Mouse (Mus musculus) neural tube, embryonic 11.5 days (tissue): ENCODE measurements at regions not wholly inside any gene's neighbourhood (a gene's known extent, or its start where the extent isn't known, plus 50 kb on each side); places are given as distances from the start of the nearest gene placed in this dataset.

Experiments used
- ATAC-seq: fragments of 200-750 bp; cut with Nextera tagmentation; 2 replicates; pipeline ENCODE4 v1.8.0; 2017; ENCODE audit warnings: moderate number of reproducible peaks, mild to moderate bottlenecking, moderate TSS enrichment, moderate library complexity; ENCODE audit not compliant: insufficient read depth, low FRiP score, low TSS enrichment
- DNase-seq: peaks from one replicate; pipeline ENCODE4 v3.0.0-alpha.2; 2015; ENCODE audit warnings: low spot score
- H3K27ac ChIP-seq: fragments of 300-500 bp; sonication (generic); 2 replicates; pipeline ENCODE4 v1.5.1; 2014; ENCODE audit warnings: low read depth, mild to moderate bottlenecking, low read length
- H3K27me3 ChIP-seq: fragments of 300-500 bp; sonication (generic); 2 replicates; pipeline ENCODE4 v1.6.1; 2014; ENCODE audit warnings: mild to moderate bottlenecking, low read length, mixed read lengths; ENCODE audit not compliant: control insufficient read depth, insufficient read depth
- H3K36me3 ChIP-seq: fragments of 300-500 bp; sonication (generic); 2 replicates; pipeline ENCODE4 v1.6.1; 2014; ENCODE audit warnings: mild to moderate bottlenecking, low read length, moderate library complexity, mixed read lengths; ENCODE audit not compliant: control insufficient read depth, insufficient read depth
- H3K4me1 ChIP-seq: fragments of 300-500 bp; sonication (generic); 2 replicates; pipeline ENCODE4 v1.6.1; 2014; ENCODE audit warnings: low read length, mixed read lengths; ENCODE audit not compliant: control insufficient read depth, insufficient read depth
- H3K4me2 ChIP-seq: fragments of 300-500 bp; sonication (generic); 2 replicates; pipeline ENCODE4 v1.6.1; 2014; ENCODE audit warnings: low read depth, mild to moderate bottlenecking, moderate library complexity
- H3K4me3 ChIP-seq: fragments of 300-500 bp; sonication (generic); 2 replicates; pipeline ENCODE4 v1.5.1; 2014; ENCODE audit warnings: low read depth, low read length
- H3K9ac ChIP-seq: fragments of 300-500 bp; sonication (generic); 2 replicates; pipeline ENCODE4 v1.6.1; 2014; ENCODE audit warnings: mild to moderate bottlenecking, low read length
- H3K9me3 ChIP-seq: fragments of 300-500 bp; sonication (generic); 2 replicates; pipeline ENCODE4 v1.6.1; 2016; ENCODE audit warnings: low read length; ENCODE audit not compliant: control insufficient read depth
- WGBS: fragments of 180-500 bp; shearing (Covaris S2); extraction: QIAGEN DNeasy Blood & Tissue Kit; methylation state at CpG from one replicate; pipeline ENCODE4 v1.1.7; 2014; 5-methylcytosine and 5-hydroxymethylcytosine counted together

DNA sequence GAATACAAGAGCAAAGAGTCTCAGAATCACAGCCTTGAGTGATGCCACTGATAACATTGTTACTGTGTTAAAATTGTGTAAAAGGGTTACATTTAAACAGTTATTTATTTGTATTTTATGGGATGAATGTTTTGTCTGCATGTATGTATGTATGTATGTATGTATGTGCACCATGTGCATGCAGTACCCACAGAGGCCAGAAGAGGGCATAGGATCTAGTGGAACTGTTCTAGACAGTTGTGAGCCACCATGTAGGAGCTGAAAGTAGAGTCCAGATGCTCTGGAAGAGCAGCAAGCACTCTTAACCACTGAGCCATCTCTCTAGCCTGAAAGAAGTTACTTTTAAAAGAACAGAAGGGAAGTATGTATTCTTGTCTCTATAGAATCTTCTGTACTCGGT is 442.5 kb downstream of the Tmem132b start:
- H3K27me3 ChIP-seq: no peaks in the 10 kb centered on the region
- DNase-seq (no peak), ATAC-seq (no peak)
- no peaks in the 10 kb centered on the region for H3K9me3 ChIP-seq
- no peak overlapping the region for H3K4me3 ChIP-seq
- no peak overlapping the region for H3K27ac ChIP-seq
- no peaks in the 10 kb centered on the region for H3K4me1 ChIP-seq
- WGBS: 76% methylated on average over 1 of the region's 1 CpGs
- no peak overlapping the region for H3K9ac ChIP-seq
- H3K4me2 ChIP-seq: no peak overlapping the region
- H3K36me3 ChIP-seq: no peaks in the 10 kb centered on the region; the same call in 1 of the 2 replicates

DNA sequence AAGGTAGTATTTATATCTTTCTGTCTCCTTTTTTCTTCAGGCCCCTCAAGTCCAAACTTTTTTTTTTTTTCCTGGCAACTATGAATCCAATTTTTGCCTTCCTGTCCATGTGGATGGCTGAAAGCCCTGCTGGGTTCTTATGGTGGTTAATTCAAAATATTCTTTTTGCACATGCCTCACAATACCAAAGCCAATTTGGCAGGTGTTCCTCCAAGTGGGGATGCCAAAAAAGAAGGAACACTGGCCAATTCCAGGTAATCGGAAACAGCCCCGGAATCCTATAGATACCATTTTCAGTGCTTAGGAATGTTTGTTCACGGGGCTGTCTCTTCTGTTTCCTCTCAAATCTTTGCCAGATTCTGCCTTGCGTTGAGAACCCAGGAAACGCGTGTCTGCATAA is 448.2 kb downstream of the Tmem132b start:
- ATAC-seq: no peak
- 90% methylated on average over 6 of the region's 6 CpGs for WGBS
- H3K9ac ChIP-seq: no peak overlapping the region
- H3K4me3 ChIP-seq: no peak overlapping the region
- no peak overlapping the region for H3K4me2 ChIP-seq
- no peaks in the 10 kb centered on the region for H3K9me3 ChIP-seq
- H3K27me3 ChIP-seq: no peaks in the 10 kb centered on the region
- no peaks in the 10 kb centered on the region for H3K4me1 ChIP-seq
- H3K27ac ChIP-seq: no peak overlapping the region
- DNase-seq: no peak
- H3K36me3 ChIP-seq: no peaks in the 10 kb centered on the region

DNA sequence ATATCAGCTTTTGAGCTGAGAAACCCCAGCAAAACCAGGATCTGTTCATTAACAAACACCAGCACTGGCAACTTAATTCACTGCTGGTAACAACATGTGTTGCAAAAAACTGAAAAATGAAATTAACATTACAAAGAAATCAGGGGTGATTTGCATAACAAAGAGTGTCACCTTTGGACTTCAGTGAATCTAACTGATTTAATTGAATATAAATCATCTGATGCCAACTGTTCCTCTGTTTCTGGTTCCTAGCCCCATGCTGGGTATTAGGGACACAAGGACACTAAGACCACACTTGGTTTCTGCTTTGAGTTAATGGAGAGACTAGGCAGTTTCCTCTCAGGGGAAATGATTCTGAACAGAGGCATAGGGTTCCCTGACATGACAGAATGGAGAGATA is 453.8 kb downstream of the Tmem132b start:
- no peak overlapping the region for H3K9ac ChIP-seq
- H3K27me3 ChIP-seq: no peaks in the 10 kb centered on the region
- H3K4me3 ChIP-seq: no peak overlapping the region
- no peak overlapping the region for H3K27ac ChIP-seq
- no peaks in the 10 kb centered on the region for H3K4me1 ChIP-seq
- no peaks in the 10 kb centered on the region for H3K9me3 ChIP-seq
- DNase-seq: no peak
- H3K4me2 ChIP-seq: no peak overlapping the region
- no peak for ATAC-seq
- H3K36me3 ChIP-seq: no peaks in the 10 kb centered on the region

DNA sequence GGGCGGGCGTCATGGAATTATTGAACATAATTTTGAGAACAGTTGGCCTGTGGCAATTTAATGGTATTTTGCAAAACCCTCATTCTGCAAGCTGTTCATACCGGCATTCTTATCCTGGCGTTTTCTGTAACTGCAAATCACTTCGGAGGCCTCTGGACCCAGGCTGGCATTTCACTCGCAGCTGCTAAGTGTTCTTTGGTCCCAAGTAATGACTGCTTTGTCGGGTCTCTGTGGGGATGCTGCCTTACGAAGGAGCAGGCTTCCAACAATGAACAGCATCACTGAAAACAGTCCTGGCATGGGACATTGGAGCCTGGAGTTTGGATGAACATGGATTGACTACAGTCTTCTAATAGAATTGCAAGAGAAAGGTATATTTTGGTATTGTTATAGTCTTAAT is 465.6 kb downstream of the Tmem132b start:
- H3K4me1 ChIP-seq: no peaks in the 10 kb centered on the region
- no peaks in the 10 kb centered on the region for H3K9me3 ChIP-seq
- 35% methylated on average over 8 of the region's 8 CpGs for WGBS
- H3K9ac ChIP-seq: no peak overlapping the region
- H3K4me2 ChIP-seq: no peak overlapping the region
- no peak overlapping the region for H3K27ac ChIP-seq
- no peaks in the 10 kb centered on the region for H3K27me3 ChIP-seq
- DNase-seq (no peak), ATAC-seq (no peak)
- no peak overlapping the region for H3K4me3 ChIP-seq
- no peaks in the 10 kb centered on the region for H3K36me3 ChIP-seq

DNA sequence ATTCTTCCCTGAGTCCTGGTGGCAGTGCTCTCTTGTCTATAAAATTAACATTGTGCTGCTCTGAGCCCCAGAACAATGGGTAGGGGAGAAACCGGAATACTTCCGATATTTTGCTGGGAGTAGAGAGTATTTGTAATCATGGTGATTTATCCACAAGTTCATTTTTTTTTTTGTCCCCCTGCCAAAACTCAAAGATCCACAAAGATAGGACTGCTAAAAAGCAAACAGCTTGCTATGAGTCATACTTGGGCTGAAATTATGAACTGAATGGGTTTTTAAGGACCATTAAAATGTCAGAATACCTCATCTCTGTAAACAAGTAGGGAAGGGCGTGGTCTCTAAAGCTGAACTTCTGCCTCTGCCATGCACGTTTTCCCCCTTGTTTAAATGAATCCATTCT is 476.3 kb downstream of the Tmem132b start:
- Histone ChIP-seq H3K4me2 (no peak overlapping the region), H3K9me3 (no peaks in the 10 kb centered on the region), H3K27ac (no peak overlapping the region), H3K9ac (no peak overlapping the region), H3K4me1 (no peaks in the 10 kb centered on the region), H3K27me3 (no peaks in the 10 kb centered on the region), H3K4me3 (no peak overlapping the region), H3K36me3 (no peaks in the 10 kb centered on the region)
- ATAC-seq: no peak
- 79% methylated on average over 4 of the region's 4 CpGs for WGBS
- no peak for DNase-seq

DNA sequence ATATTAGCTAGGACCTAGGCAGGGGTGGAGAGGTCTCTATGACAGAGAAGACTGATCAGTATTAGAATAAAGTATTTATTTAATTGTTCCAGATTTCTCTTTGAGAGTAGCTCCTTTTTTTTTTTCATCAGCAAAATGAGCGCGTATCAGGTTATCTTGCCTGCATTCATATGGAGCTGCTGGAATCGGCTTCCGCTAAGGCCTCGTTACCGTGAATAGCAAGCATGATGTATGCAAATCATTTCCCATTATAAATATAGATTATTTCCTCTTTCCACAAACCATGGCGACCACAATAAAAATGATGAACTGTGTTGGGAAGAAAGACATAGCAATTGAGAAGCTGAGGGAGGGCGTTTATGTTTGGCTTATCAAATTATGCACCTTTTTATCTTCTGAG is 476.7 kb downstream of the Tmem132b start:
- ATAC-seq (no peak), DNase-seq (no peak)
- Histone ChIP-seq H3K4me3 (no peak overlapping the region), H3K9ac (no peak overlapping the region), H3K9me3 (no peaks in the 10 kb centered on the region), H3K27me3 (no peaks in the 10 kb centered on the region), H3K36me3 (no peaks in the 10 kb centered on the region), H3K4me1 (no peaks in the 10 kb centered on the region), H3K27ac (no peak overlapping the region), H3K4me2 (no peak overlapping the region)
- WGBS: 88% methylated on average over 8 of the region's 8 CpGs

DNA sequence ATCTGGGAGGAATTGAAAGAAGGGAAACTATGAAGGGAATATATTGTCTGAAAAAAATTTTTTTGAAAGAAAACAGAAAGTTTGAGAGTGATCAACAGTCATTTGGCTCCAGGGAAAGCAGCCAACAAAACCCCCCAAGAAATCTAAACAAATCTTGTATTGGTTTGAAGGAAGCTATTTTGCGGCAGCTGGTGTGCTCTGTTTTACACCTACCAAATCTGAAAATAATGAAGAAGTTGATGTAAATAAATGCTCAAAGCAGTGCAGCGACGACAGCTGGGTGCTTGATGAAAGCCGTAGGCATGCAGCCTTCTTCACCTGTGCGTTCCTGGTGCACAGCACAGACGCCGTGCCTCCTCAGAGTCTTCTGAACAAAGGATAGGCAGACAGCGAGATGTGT is 488.2 kb downstream of the Tmem132b start:
- Histone ChIP-seq H3K9ac (no peak overlapping the region), H3K36me3 (no peaks in the 10 kb centered on the region), H3K4me2 (no peak overlapping the region), H3K4me1 (no peaks in the 10 kb centered on the region), H3K27me3 (no peaks in the 10 kb centered on the region), H3K9me3 (no peaks in the 10 kb centered on the region), H3K4me3 (no peak overlapping the region), H3K27ac (no peak overlapping the region)
- ATAC-seq (no peak), DNase-seq (no peak)
- 94% methylated on average over 8 of the region's 8 CpGs for WGBS

DNA sequence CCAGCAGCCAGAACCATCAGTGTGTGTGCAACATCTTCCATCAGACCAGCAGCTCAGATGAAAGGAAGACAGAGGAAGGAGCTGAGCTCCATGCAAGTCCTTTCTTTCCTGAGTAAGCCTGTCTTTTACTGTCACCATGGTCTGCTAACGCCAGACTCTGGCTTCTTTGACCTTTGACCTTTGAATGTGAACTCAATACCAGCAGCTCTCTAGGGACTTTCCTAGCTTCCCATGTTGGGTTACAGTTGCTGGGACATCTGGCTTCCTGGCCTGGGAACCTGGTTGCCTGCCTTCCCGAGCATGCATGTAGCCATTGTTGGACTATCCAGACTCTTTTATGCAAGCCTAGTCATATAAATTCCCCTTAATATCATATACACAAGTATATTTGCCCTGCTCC is 492.3 kb downstream of the Tmem132b start:
- H3K4me1 ChIP-seq: no peaks in the 10 kb centered on the region
- no peaks in the 10 kb centered on the region for H3K36me3 ChIP-seq
- H3K9ac ChIP-seq: no peak overlapping the region
- WGBS: 32% methylated on average over 2 of the region's 2 CpGs
- no peak for DNase-seq
- H3K4me3 ChIP-seq: no peak overlapping the region
- H3K27ac ChIP-seq: no peak overlapping the region
- H3K27me3 ChIP-seq: no peaks in the 10 kb centered on the region
- no peak overlapping the region for H3K4me2 ChIP-seq
- no peaks in the 10 kb centered on the region for H3K9me3 ChIP-seq
- no peak for ATAC-seq

DNA sequence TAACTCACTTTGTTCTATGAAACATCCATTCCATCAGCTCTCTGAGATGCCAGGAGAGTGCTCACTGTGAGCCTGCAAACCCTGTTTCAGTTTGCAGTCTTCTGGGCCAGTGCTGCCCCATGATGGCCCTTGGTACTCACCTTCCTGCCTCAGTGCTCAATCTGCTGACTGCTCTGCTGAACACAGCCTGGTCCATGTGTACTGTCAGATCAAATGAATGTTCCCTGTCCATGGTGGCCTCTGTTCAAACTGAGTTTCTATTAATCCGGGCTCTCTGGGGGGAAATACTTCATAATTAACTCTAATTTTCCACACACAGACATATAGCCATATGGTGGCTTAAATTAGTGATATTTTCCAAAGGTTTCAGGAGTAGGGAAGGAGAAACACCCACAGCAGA is 503.3 kb downstream of the Tmem132b start:
- 91% methylated on average over 1 of the region's 1 CpGs for WGBS
- Histone ChIP-seq H3K4me3 (no peak overlapping the region), H3K27ac (no peak overlapping the region), H3K4me2 (no peak overlapping the region), H3K9me3 (no peaks in the 10 kb centered on the region), H3K36me3 (no peaks in the 10 kb centered on the region), H3K27me3 (no peaks in the 10 kb centered on the region), H3K4me1 (0 out of 2 replicates have a peak, but pooled peaks cover 4% of the 10 kb centered on the region), H3K9ac (no peak overlapping the region)
- DNase-seq (no peak), ATAC-seq (no peak)
